Mouse (Mus musculus): ENCODE results near the gene Usp39. TPM values are rescaled to one million over a fixed set of nuclear protein-coding genes. Genes with fewer than 3 reads are reported as not detected.
A peak's percentile ranks its signal among the peaks of the same experiment; 100 is the strongest.

Usp39 gene
- total RNA-seq, 2 experiments from 2014 or later, result 31.1 to 33.1 TPM

GRCm38 (mm10) chr6:72373184-72373583 lies 28.2 kb upstream of the Usp39 start:
- no peak for DNase-seq (ENCODE audit: low spot score in 2 of 2)

DNA sequence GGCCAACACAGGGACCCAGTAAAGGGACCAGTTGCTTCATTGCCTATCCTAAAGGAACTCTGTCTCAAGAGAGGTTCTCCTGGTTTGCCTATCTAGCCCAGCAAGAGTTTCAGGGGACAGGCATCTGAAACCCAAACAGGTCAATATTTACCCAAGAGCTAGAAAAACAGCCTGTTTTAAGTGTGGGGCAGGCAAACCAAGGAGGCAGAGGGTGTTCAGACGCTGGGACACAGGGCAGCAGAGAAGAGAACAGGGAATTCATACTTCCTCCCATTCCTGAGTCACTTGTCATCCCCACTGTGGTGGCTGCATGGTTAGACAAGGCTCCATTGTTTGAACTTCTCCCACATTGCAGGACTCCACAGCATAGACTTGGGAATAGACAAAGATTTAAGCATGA lies 26.6 kb upstream of the Usp39 start:
- DNase-seq (ENCODE audit: low spot score in 2 of 2), result no peak

GRCm38 (mm10) chr6:72371147-72371546 lies 26.2 kb upstream of the Usp39 start:
- DNase-seq (ENCODE audit: low spot score in 2 of 2), result peak in 1 of 2 experiments; percentile 69

GRCm38 (mm10) chr6:72370091-72370490 lies 25.1 kb upstream of the Usp39 start:
- no peak for DNase-seq (ENCODE audit: low spot score in 2 of 2)

DNA sequence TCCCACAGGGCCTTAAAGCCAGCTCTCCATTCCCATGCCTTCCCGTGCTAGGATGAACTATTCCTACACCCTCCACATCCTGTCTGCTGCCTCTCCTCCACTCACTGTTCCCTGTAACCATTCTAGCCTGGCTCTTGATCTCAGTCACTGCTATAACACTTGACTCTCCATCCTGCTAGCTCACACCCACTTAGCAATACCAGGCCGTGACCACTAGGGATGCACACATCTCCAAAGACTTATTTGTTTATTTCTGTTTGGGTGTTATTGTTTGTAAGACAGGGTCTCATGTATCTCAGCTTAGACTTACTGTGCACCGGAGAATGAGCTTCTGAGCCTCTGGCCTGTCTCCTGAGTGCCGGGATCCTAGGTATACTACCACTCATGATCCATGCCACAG lies 24.6 kb upstream of the Usp39 start:
- DNase-seq (ENCODE audit: low spot score in 2 of 2), result no peak

- DNase-seq (ENCODE audit: low spot score in 2 of 2), result no peak
Measured at GRCm38 (mm10) chr6:72367460-72367974, 22.5 kb upstream of the Usp39 start.

GRCm38 (mm10) chr6:72366844-72367443 lies 22.0 kb upstream of the Usp39 start, which contains the start of gene Rnf181:
TSS of gene Rnf181 (minus strand) at chr6:72366956.
- no peak for DNase-seq (ENCODE audit: low spot score in 2 of 2)

GRCm38 (mm10) chr6:72366304-72366703 lies 21.3 kb upstream of the Usp39 start:
- DNase-seq (ENCODE audit: low spot score in 2 of 2), result no peak

DNA sequence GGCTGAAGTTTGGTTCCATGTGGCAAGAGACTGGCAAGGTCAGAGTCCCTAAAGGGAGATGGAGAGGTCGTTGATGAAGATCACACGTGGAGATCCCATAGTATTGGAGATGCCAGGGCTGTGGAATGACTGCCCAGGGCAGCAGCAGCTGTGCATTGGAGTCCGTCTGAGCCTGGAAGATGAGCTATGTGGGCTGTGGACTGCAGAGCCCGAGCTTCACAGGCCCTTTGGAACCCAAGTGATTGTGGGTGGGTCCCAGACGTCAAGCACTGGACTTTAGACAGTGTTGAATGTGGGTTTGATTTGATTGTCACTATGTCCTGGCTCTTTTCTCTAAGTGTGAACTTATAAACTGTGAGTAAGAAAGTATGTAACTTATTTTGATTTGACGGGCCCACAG lies 20.0 kb upstream of the Usp39 start:
- no peak for DNase-seq (ENCODE audit: low spot score in 2 of 2)

GRCm38 (mm10) chr6:72364009-72364408 lies 19.0 kb upstream of the Usp39 start:
- DNase-seq (ENCODE audit: low spot score in 2 of 2), result no peak

DNA sequence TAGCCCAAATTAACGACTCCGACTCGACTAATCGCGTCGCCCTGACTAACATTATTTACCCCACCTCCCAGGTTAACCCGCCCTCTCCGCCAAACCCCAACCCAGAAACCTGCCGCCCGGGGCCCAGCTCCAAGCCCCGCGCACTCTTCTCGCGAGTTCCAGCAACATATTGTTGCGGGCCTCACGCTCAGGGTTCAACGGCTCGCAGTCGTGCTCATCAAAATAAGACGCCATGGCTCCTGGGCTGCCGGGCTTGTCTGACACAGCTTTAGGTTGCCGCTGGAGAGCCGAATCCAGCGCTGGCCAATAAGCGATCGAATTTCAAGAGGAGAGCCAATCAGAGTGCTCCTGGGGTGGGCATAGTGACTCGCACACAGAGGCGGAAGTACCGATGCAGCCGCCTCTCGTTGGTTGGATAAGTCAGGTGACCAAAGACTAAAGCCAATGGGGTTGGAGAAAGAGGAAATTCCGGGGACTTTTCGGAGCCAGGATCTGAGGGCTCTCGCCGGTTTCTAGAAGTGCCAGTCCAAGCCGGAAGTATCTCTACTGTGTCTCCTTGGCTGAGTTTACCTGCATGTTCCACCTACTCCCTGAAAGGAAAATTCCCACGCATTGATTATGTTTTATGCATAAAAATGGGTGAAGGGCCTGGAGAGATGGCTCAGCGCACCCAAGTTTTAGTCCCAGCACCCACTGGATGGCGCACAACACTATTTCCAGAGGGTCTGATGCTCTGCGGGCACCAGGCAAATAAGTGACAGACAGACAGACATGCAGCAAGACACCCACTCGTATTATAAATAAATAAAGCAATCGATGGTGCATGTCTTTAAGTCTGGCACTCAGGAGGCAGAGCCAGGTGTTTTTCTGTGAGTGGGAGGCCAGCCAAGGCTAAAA lies 17.4 kb upstream of the Usp39 start:
- DNase-seq (ENCODE audit: low spot score in 2 of 2), result peak; percentile 96 to 97

GRCm38 (mm10) chr6:72361121-72361551 lies 16.2 kb upstream of the Usp39 start:
- no peak for DNase-seq (ENCODE audit: low spot score in 2 of 2)

- no peak for DNase-seq (ENCODE audit: low spot score in 2 of 2)
Measured at GRCm38 (mm10) chr6:72360599-72360935, 15.6 kb upstream of the Usp39 start.

- no peak for DNase-seq (ENCODE audit: low spot score in 2 of 2)
Measured at GRCm38 (mm10) chr6:72359891-72360598, 15.1 kb upstream of the Usp39 start.

- no peak for DNase-seq (ENCODE audit: low spot score in 2 of 2)
Measured at GRCm38 (mm10) chr6:72359343-72359742, 14.4 kb upstream of the Usp39 start.

GRCm38 (mm10) chr6:72358086-72358764 lies 13.2 kb upstream of the Usp39 start:
- DNase-seq (ENCODE audit: low spot score in 2 of 2), result no peak

- DNase-seq (ENCODE audit: low spot score in 2 of 2), result no peak
Measured at GRCm38 (mm10) chr6:72357164-72358079, 12.4 kb upstream of the Usp39 start.

GRCm38 (mm10) chr6:72356001-72356532 lies 11.1 kb upstream of the Usp39 start:
- no peak for DNase-seq (ENCODE audit: low spot score in 2 of 2)

- DNase-seq (ENCODE audit: low spot score in 2 of 2), result peak; percentile 50 to 76
Measured at GRCm38 (mm10) chr6:72355066-72355911, 10.3 kb upstream of the Usp39 start, which contains the start of gene Tmem150a. TSS of gene Tmem150a (plus strand) at chr6:72355447.

Data from layer of hippocampus, adult 18-20 months (tissue).